Mouse (Mus musculus) midbrain, embryonic 15.5 days (tissue): ENCODE results near the gene Fam69b. TPM values are rescaled to one million over a fixed set of nuclear protein-coding genes. Genes with fewer than 3 reads are reported as not detected.
"Not testable (repeated sequence)": the region's sequence is repeated elsewhere in the genome, so short reads cannot be mapped to it uniquely, and the experiment has no call there.

ENCODE experiments used
- ATAC-seq: fragments of 200-750 bp; cut with Nextera tagmentation; replicated peaks from 2 replicates; pipeline ENCODE4 v1.8.0; 2017; ENCODE audit warnings: moderate TSS enrichment
- H3K27ac ChIP-seq: fragments of 300-500 bp; sonication (generic); 2 replicates; pipeline ENCODE4 v1.5.1; 2015; ENCODE audit warnings: mild to moderate bottlenecking, inconsistent platforms
- H3K27me3 ChIP-seq: fragments of 300-500 bp; sonication (generic); replicated peaks from 2 replicates; pipeline ENCODE4 v1.6.1; 2015; ENCODE audit warnings: inconsistent platforms
- H3K36me3 ChIP-seq: fragments of 300-500 bp; sonication (generic); replicated peaks from 2 replicates; pipeline ENCODE4 v1.6.1; 2015; ENCODE audit warnings: inconsistent platforms
- H3K4me1 ChIP-seq: fragments of 300-500 bp; sonication (generic); 2 replicates; pipeline ENCODE4 v1.6.1; 2015; ENCODE audit warnings: inconsistent platforms
- H3K4me2 ChIP-seq: fragments of 300-500 bp; sonication (generic); 2 replicates; pipeline ENCODE4 v1.6.1; 2015; ENCODE audit warnings: inconsistent platforms, mild to moderate bottlenecking, moderate library complexity
- H3K4me3 ChIP-seq: fragments of 300-500 bp; sonication (generic); 2 replicates; pipeline ENCODE4 v1.5.1; 2015; ENCODE audit warnings: mild to moderate bottlenecking, inconsistent platforms
- H3K9ac ChIP-seq: fragments of 300-500 bp; sonication (generic); 2 replicates; pipeline ENCODE4 v1.6.1; 2015; ENCODE audit warnings: mild to moderate bottlenecking, inconsistent platforms
- H3K9me3 ChIP-seq: fragments of 300-500 bp; sonication (generic); 2 replicates; pipeline ENCODE4 v1.6.1; 2016; ENCODE audit warnings: inconsistent platforms
- WGBS: fragments of 180-500 bp; shearing (Covaris S2); methylation state at CpG from one replicate; pipeline ENCODE4 v1.1.7; 2015; ENCODE audit warnings: mixed read lengths; 5-methylcytosine and 5-hydroxymethylcytosine counted together
- polyA plus RNA-seq: library from polyadenylated mRNA; unstranded; fragments of >200 nt; fragmentation: Nextera tagmentation; extraction: Ambion mirVana; gene quantifications from 2 replicates; pipeline ENCODE4 v1.2.1, GENCODE M21; 2015

Fam69b gene
- polyA plus RNA-seq, 1 experiment from 2014 or later = 168 TPM

DNA sequence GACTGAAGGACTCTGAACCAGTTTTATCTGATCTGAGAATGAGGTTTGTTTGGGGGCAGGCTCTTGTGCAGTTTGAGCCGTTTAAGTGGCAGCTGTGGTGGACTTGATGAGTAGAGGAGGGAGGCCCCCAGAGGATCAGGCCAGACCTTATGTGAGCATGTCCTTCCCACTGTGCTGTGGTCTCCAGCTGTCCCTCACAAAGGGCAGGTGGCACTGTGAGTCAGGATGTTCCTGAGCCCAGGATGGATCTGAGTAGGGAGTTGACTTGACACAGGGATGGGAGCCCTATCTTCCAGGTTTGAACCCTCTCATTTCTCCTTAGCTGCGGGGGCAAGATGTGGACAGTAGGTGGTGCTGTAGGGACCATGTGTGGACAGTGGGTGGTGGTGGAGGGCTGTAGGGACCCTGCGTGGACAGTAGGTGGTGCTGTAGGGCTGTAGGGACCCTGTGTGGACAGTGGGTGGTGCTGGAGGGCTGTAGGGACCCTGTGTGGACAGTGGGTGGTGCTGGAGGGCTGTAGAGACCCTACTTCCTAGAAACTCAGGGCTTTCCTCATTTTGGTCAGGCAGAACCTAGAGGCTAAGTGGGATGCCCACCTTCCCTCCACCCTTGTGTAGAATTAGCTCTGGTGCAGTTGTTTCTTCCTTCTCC is 18.5 kb downstream of the Fam69b start:
- no peak overlapping the region for H3K27ac ChIP-seq
- no peak overlapping the region for H3K4me3 ChIP-seq
- no peaks in the 10 kb centered on the region for H3K4me1 ChIP-seq
- H3K27me3 ChIP-seq = no peaks in the 10 kb centered on the region
- no peak overlapping the region for H3K9ac ChIP-seq
- H3K4me2 ChIP-seq = no peak overlapping the region
- WGBS = 25% methylated on average over 3 of the region's 3 CpGs
- H3K36me3 ChIP-seq = no peaks in the 10 kb centered on the region
- peak; percentile 95 for ATAC-seq
- H3K9me3 ChIP-seq = no peaks in the 10 kb centered on the region

- Histone ChIP-seq H3K9me3 (no peaks in the 10 kb centered on the region), H3K9ac (no peak overlapping the region), H3K27ac (no peak overlapping the region), H3K4me1 (no peaks in the 10 kb centered on the region), H3K4me3 (no peak overlapping the region), H3K4me2 (no peak overlapping the region), H3K36me3 (no peaks in the 10 kb centered on the region), H3K27me3 (no peaks in the 10 kb centered on the region)
- WGBS = 77% methylated on average over 1 of the region's 1 CpGs
- ATAC-seq = no peak
Measured at GRCm38 (mm10) chr2:26654687-26655086, 26.4 kb downstream of the Fam69b start.

DNA sequence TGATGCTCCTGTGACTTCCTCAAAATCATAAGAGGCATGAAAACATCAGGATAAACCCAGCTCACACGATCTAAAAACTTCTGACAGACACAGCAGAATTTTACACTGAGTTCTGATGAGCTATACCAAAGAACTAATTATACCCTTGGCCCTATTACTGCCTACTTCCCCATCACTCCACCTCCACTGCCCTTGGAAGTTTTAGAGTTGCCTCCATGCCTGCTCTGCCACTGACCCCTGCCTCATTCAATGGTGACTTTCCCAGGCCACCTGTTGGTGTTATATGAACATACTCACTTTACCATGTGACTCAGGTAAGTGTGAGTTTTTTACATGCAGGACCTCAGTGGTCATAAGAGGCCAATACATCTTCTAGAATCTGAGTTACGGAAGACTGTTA is 29.2 kb downstream of the Fam69b start:
- ATAC-seq = no peak
- H3K4me1 ChIP-seq = peaks cover 8% of the 10 kb centered on the region; the same call in 1 of the 2 replicates
- H3K36me3 ChIP-seq = no peaks in the 10 kb centered on the region
- no peak overlapping the region for H3K4me3 ChIP-seq
- no peaks in the 10 kb centered on the region for H3K9me3 ChIP-seq
- 80% methylated on average over 2 of the region's 2 CpGs for WGBS
- H3K4me2 ChIP-seq = no peak overlapping the region
- no peaks in the 10 kb centered on the region for H3K27me3 ChIP-seq
- no peak overlapping the region for H3K9ac ChIP-seq
- no peak overlapping the region for H3K27ac ChIP-seq

DNA sequence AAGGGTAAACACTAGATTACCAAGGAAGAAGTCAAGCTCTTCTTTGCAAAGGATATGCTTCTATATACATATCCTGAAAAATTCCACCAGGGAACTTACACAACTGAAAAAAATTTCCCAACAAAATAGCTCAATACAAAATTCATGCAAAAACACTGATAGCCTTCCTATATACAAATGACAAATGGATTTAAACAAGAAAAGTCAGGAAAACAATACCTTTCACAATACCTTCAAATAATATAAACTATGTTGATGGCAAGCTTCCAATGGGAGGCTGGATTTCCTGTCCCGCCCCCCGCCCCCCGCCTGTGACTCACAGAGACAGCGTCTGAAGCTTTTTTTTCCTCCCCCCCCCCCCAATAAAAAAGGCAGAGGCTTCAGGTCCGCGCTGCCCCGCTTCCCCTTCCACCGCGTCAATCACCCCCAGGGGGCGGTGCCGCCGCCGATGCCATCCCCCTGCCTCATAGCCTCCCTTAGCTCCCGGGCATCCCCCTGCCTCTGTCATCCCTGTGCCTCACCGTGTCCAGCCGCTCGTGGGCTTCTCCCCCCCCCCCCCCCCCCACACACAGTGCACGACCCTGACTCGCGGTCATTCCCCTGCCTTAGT is 33.0 kb downstream of the Fam69b start:
- 0 out of 2 replicates have a peak, but pooled peaks have one; percentile 37 for ATAC-seq
- no peak overlapping the region for H3K27ac ChIP-seq

GRCm38 (mm10) chr2:26661768-26662508 is 33.7 kb downstream of the Fam69b start:
- H3K9ac ChIP-seq = peak overlapping the region; percentile 40
- 0 out of 2 replicates have a peak, but pooled peaks have one; percentile 30 for ATAC-seq
- 45% methylated on average over 29 of the region's 29 CpGs for WGBS
- no peaks in the 10 kb centered on the region for H3K9me3 ChIP-seq
- peak overlapping the region; percentile 76 for H3K4me2 ChIP-seq
- peak overlapping the region; percentile 40 for H3K4me3 ChIP-seq
- H3K36me3 ChIP-seq = no peaks in the 10 kb centered on the region
- peaks cover 8% of the 10 kb centered on the region; the same call in 1 of the 2 replicates for H3K4me1 ChIP-seq
- no peaks in the 10 kb centered on the region for H3K27me3 ChIP-seq
- no peak overlapping the region for H3K27ac ChIP-seq

More for the DNA sequence above, 33.0 kb downstream of the Fam69b start:
- H3K4me3 ChIP-seq = peak overlapping the region; percentile 40
- H3K27me3 ChIP-seq = no peaks in the 10 kb centered on the region
- H3K9me3 ChIP-seq = no peaks in the 10 kb centered on the region
- 2% methylated on average over 17 of the region's 20 CpGs for WGBS
- peaks cover 8% of the 10 kb centered on the region; the same call in 1 of the 2 replicates for H3K4me1 ChIP-seq
- peak overlapping the region; percentile 40 for H3K9ac ChIP-seq
- H3K36me3 ChIP-seq = no peaks in the 10 kb centered on the region
- peak overlapping the region; percentile 76 for H3K4me2 ChIP-seq

GRCm38 (mm10) chr2:26662509-26662882 is 34.2 kb downstream of the Fam69b start:
- Histone ChIP-seq H3K4me1 (peaks cover 8% of the 10 kb centered on the region; the same call in 1 of the 2 replicates), H3K9me3 (no peaks in the 10 kb centered on the region), H3K4me3 (no peak overlapping the region), H3K27ac (no peak overlapping the region), H3K9ac (no peak overlapping the region), H3K36me3 (no peaks in the 10 kb centered on the region), H3K27me3 (no peaks in the 10 kb centered on the region), H3K4me2 (0 out of 2 replicates have a peak overlapping the region, but pooled peaks have one; percentile 76)
- WGBS = 79% methylated on average over 13 of the region's 13 CpGs
- no peak for ATAC-seq

DNA sequence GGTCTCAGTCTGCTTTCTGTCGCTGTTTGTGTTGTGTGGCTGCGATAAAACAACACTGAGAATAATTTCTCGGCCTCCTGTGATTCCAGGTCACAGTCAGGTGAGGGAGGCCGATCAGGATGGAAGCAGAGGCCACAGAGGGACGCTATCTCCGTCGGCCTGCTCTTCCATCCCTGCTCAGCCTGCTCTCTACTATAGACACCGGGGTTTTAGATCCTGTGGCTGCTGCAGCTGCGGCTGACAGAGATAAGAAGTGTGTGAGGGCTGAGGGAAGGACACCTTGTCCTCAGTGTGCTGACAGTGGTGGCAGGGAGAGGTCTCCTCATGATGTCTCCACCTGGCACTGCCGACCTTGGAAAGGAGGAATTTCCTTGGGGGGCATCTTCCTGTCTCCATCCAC is 34.9 kb downstream of the Fam69b start:
- no peaks in the 10 kb centered on the region for H3K9me3 ChIP-seq

GRCm38 (mm10) chr2:26663551-26663950 is 35.3 kb downstream of the Fam69b start:
- not testable (repeated sequence) for H3K36me3 ChIP-seq, H3K27ac ChIP-seq, H3K9me3 ChIP-seq, ATAC-seq, H3K27me3 ChIP-seq, H3K4me1 ChIP-seq, H3K4me3 ChIP-seq, H3K4me2 ChIP-seq, H3K9ac ChIP-seq
- WGBS = 91% methylated on average over 1 of the region's 1 CpGs

More for the DNA sequence above, 34.9 kb downstream of the Fam69b start:
- H3K4me2 ChIP-seq = no peak overlapping the region
- no peak overlapping the region for H3K4me3 ChIP-seq
- no peaks in the 10 kb centered on the region for H3K27me3 ChIP-seq
- ATAC-seq = no peak
- H3K9ac ChIP-seq = no peak overlapping the region
- no peaks in the 10 kb centered on the region for H3K36me3 ChIP-seq
- WGBS = 78% methylated on average over 10 of the region's 10 CpGs
- peaks cover 8% of the 10 kb centered on the region; the same call in 1 of the 2 replicates for H3K4me1 ChIP-seq
- no peak overlapping the region for H3K27ac ChIP-seq

DNA sequence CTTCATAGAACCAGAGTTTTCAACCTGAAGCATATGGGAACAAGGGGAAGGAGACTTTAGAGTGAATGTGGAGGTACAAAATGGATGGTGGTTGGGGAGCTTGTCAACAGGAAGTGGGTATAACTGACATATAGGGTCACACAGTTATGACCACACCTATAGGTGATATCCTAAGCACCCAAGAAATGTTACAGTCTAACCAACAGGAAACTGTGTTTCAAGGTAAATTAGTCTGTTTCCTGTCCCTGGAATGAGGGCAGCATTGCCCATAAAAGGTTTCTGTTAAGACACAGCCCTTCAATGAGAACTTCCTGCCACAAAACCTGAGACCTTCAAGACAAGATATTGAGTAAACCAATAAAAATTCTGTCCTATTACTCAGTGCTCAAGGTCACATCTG is 40.5 kb downstream of the Fam69b start:
- H3K4me2 ChIP-seq = no peak overlapping the region
- no peaks in the 10 kb centered on the region for H3K27me3 ChIP-seq
- H3K36me3 ChIP-seq = no peaks in the 10 kb centered on the region
- H3K27ac ChIP-seq = no peak overlapping the region
- H3K9me3 ChIP-seq = no peaks in the 10 kb centered on the region
- H3K4me3 ChIP-seq = no peak overlapping the region
- no peak for ATAC-seq
- no peak overlapping the region for H3K9ac ChIP-seq
- H3K4me1 ChIP-seq = no peaks in the 10 kb centered on the region

- H3K4me1 ChIP-seq = no peaks in the 10 kb centered on the region
- H3K9me3 ChIP-seq = no peaks in the 10 kb centered on the region
- 93% methylated on average over 3 of the region's 3 CpGs for WGBS
- H3K27me3 ChIP-seq = no peaks in the 10 kb centered on the region
- H3K4me2 ChIP-seq = no peak within 1 kb of the TSS
- H3K4me3 ChIP-seq = no peak within 1 kb of the TSS
- no peaks in the 10 kb centered on the region for H3K36me3 ChIP-seq
- no peak within 1 kb of the TSS for H3K9ac ChIP-seq
- no peak within 1 kb of the TSS for H3K27ac ChIP-seq
- no peak for ATAC-seq
Measured at GRCm38 (mm10) chr2:26671182-26671581, 42.9 kb downstream of the Fam69b start, which contains the start of gene Lcn4. Gene Lcn4, minus strand, starts transcription at chr2:26671282.
